In the genomic region with DNA sequence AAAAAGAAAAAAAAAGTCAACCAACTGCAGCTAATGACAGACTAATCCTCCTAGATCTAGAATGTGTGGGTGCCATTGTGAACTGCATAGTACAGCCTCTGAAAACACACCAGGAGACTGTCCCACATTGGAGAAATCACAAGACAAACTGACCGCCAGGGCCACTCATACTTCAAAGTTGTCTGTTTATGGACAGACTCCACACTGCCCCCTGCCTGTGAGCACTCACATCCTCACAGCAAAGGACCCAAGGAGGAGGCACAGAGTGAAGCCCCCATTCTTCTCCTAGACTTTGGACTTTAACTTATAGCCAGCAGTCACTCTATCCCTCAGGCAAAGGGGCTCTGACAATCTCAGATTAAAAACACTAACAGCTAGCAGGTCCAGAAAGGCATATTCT, we compare ENCODE assay signal across 9 mouse cellular contexts.
DNase-seq lines count a peak whose midpoint lies in the region; TF ChIP-seq lines count a peak whose summit lies in the region.
"Had no signal": no experiment of that assay in that cellular context is flagged by ENCODE, and none has a peak within 500 bp of the region (broad histone marks: within the 10 kb centered on the region; RNA-seq: fewer than 3 reads in every experiment).

No protein-coding gene starts in this region.

- WGBS in lung, adult 2 months = 50% methylated on average over 1 of the region's 1 CpGs

- TF ChIP-seq CTCF in left cerebral cortex, adult 2 months (IDR thresholded peaks at IDR 0.05) = peak; percentile 57
- peak; percentile 46; the same call in 1 of the 2 replicates for TF ChIP-seq CTCF in brain, embryonic 14.5 days (IDR thresholded peaks at IDR 0.05; ENCODE audit: borderline replicate concordance, extremely low read depth, insufficient read depth, insufficient read length)
- peak; percentile 72 for TF ChIP-seq CTCF in lung, adult 2 months (IDR thresholded peaks at IDR 0.05; ENCODE audit: insufficient read depth, low read length)

- TF ChIP-seq POLR2A in brain, embryonic 14.5 days (IDR thresholded peaks at IDR 0.05; ENCODE audit: borderline replicate concordance, extremely low read depth, insufficient read depth, insufficient read length, poor library complexity, severe bottlenecking) = no peak
- no peak for TF ChIP-seq POLR2A in lung, adult 2 months (IDR thresholded peaks at IDR 0.05; ENCODE audit: borderline replicate concordance, extremely low read depth, low read depth, low read length)

- H3K4me3 ChIP-seq in left cerebral cortex, adult 2 months = no peak overlapping the region
- no peak overlapping the region for H3K4me3 ChIP-seq in lung, adult 2 months (replicated peaks; ENCODE audit: extremely low read depth, low read depth, low read length)
- H3K4me3 ChIP-seq: megakaryocyte, embryonic 14.5 days had no signal

- peaks cover 21% of the 10 kb centered on the region for H3K4me1 ChIP-seq in lung, adult 2 months (ENCODE audit: control insufficient read depth, insufficient read depth, low read length)

- intact Hi-C loops in left cerebral cortex, adult 2 months (cut with DNase I) = no loop called here

- no peak overlapping the region for H3K27ac ChIP-seq in left cerebral cortex, adult 2 months

- peak; percentile 43 to 49 for DNase-seq in cerebellum, adult 18-20 months
- DNase-seq in cerebellum, adult 9-10 months = no peak
- DNase-seq in left cerebral cortex, adult 2 months (ENCODE audit: extremely low spot score in 1 of 2, low spot score in 2 of 2) = no peak
- DNase-seq in left cerebral cortex, adult 11 months (ENCODE audit: low spot score) = no peak
- DNase-seq in brain, embryonic 14.5 days (ENCODE audit: low read depth) = peak; percentile 8
- peak; percentile 55 for DNase-seq in lung, adult 2 months
- no peak for DNase-seq in frontal cortex, postnatal 10 days (ENCODE audit: low spot score in 2 of 2)
- no peak for DNase-seq in frontal cortex, postnatal 14 days (ENCODE audit: low spot score in 2 of 2)

Comparison
In these comparisons a context has a peak if more than half of its experiments do, and no peak if none do; other contexts are left out.
1. DNase-seq: peak in cerebellum, adult 18-20 months (2 of 2), brain, embryonic 14.5 days (single experiment) and lung, adult 2 months (single experiment); none in cerebellum, adult 9-10 months (single experiment), left cerebral cortex, adult 2 months (0 of 2), left cerebral cortex, adult 11 months (single experiment), frontal cortex, postnatal 10 days (0 of 2) and frontal cortex, postnatal 14 days (0 of 2).
2. Peak in every context shown above with its lines, with median percentiles within 50 percentile points of each other: CTCF ChIP-seq.